Mouse (Mus musculus): ENCODE results near the gene Lpcat2. TPM values are rescaled to one million over a fixed set of nuclear protein-coding genes. Genes with fewer than 3 reads are reported as not detected.
A peak's percentile ranks its signal among the peaks of the same experiment; 100 is the strongest.

The Lpcat2 gene
- polyA plus RNA-seq, 1 experiment from 2014 or later = 4.8 TPM

- DNase-seq (ENCODE audit: low spot score) = no peak
- no peak for ATAC-seq (replicated peaks; ENCODE audit: insufficient number of reproducible peaks, low FRiP score, low TSS enrichment, low read depth)
- Histone ChIP-seq H3K27me3 (ENCODE audit: control insufficient read depth, insufficient read depth, low read length) (no peaks in the 10 kb centered on the region), H3K4me2 (ENCODE audit: low read depth, low read length) (no peak overlapping the region), H3K27ac (replicated peaks; ENCODE audit: low read depth, low read length) (no peak overlapping the region), H3K9me3 (replicated peaks; ENCODE audit: control insufficient read depth, low read length) (no peaks in the 10 kb centered on the region), H3K36me3 (replicated peaks; ENCODE audit: control insufficient read depth, insufficient read depth, low read depth, low read length) (peaks cover 12% of the 10 kb centered on the region), H3K9ac (replicated peaks; ENCODE audit: low read length) (no peak overlapping the region), H3K4me1 (ENCODE audit: control insufficient read depth, insufficient read depth, low read length) (no peaks in the 10 kb centered on the region), H3K4me3 (ENCODE audit: low read depth, low read length) (no peak overlapping the region)
- WGBS = 94% methylated on average over 7 of the region's 7 CpGs
Observed at GRCm38 (mm10) chr8:92839876-92840275, 15.3 kb upstream of the Lpcat2 start.

- no peak overlapping the region for H3K9ac ChIP-seq (replicated peaks; ENCODE audit: low read length)
- no peaks in the 10 kb centered on the region for H3K27me3 ChIP-seq (ENCODE audit: control insufficient read depth, insufficient read depth, low read length)
- no peaks in the 10 kb centered on the region; the same call in 1 of the 2 replicates for H3K36me3 ChIP-seq (replicated peaks; ENCODE audit: control insufficient read depth, insufficient read depth, low read depth, low read length)
- 39% methylated on average over 3 of the region's 3 CpGs for WGBS
- DNase-seq (ENCODE audit: low spot score) (no peak), ATAC-seq (replicated peaks; ENCODE audit: insufficient number of reproducible peaks, low FRiP score, low TSS enrichment, low read depth) (no peak)
- no peak overlapping the region for H3K4me3 ChIP-seq (ENCODE audit: low read depth, low read length)
- H3K27ac ChIP-seq (replicated peaks; ENCODE audit: low read depth, low read length) = peak overlapping the region; percentile 65
- no peaks in the 10 kb centered on the region; the same call in 1 of the 2 replicates for H3K4me1 ChIP-seq (ENCODE audit: control insufficient read depth, insufficient read depth, low read length)
- H3K4me2 ChIP-seq (ENCODE audit: low read depth, low read length) = no peak overlapping the region
- H3K9me3 ChIP-seq (replicated peaks; ENCODE audit: control insufficient read depth, low read length) = no peaks in the 10 kb centered on the region
Observed at GRCm38 (mm10) chr8:92846684-92847083, 8.5 kb upstream of the Lpcat2 start.

GRCm38 (mm10) chr8:92847299-92847698 is 7.8 kb upstream of the Lpcat2 start:
- DNase-seq (ENCODE audit: low spot score) = peak; percentile 35
- H3K27ac ChIP-seq (replicated peaks; ENCODE audit: low read depth, low read length) = peak overlapping the region; percentile 65

GRCm38 (mm10) chr8:92849261-92849660 is 5.9 kb upstream of the Lpcat2 start:
- ATAC-seq (replicated peaks; ENCODE audit: insufficient number of reproducible peaks, low FRiP score, low TSS enrichment, low read depth) (no peak), DNase-seq (ENCODE audit: low spot score) (no peak)
- no peaks in the 10 kb centered on the region for H3K27me3 ChIP-seq (ENCODE audit: control insufficient read depth, insufficient read depth, low read length)
- H3K9me3 ChIP-seq (replicated peaks; ENCODE audit: control insufficient read depth, low read length) = no peaks in the 10 kb centered on the region
- no peak overlapping the region for H3K4me2 ChIP-seq (ENCODE audit: low read depth, low read length)
- peaks cover 2% of the 10 kb centered on the region for H3K36me3 ChIP-seq (replicated peaks; ENCODE audit: control insufficient read depth, insufficient read depth, low read depth, low read length)
- 48% methylated on average over 6 of the region's 6 CpGs for WGBS
- H3K4me1 ChIP-seq (ENCODE audit: control insufficient read depth, insufficient read depth, low read length) = no peaks in the 10 kb centered on the region; the same call in 1 of the 2 replicates
- H3K9ac ChIP-seq (replicated peaks; ENCODE audit: low read length) = no peak overlapping the region
- no peak overlapping the region for H3K27ac ChIP-seq (replicated peaks; ENCODE audit: low read depth, low read length)
- no peak overlapping the region for H3K4me3 ChIP-seq (ENCODE audit: low read depth, low read length)

More at GRCm38 (mm10) chr8:92847299-92847698, 7.8 kb upstream of the Lpcat2 start:
- Histone ChIP-seq H3K9ac (replicated peaks; ENCODE audit: low read length) (no peak overlapping the region), H3K9me3 (replicated peaks; ENCODE audit: control insufficient read depth, low read length) (no peaks in the 10 kb centered on the region), H3K27me3 (ENCODE audit: control insufficient read depth, insufficient read depth, low read length) (no peaks in the 10 kb centered on the region), H3K4me2 (ENCODE audit: low read depth, low read length) (no peak overlapping the region), H3K4me3 (ENCODE audit: low read depth, low read length) (no peak overlapping the region), H3K36me3 (replicated peaks; ENCODE audit: control insufficient read depth, insufficient read depth, low read depth, low read length) (no peaks in the 10 kb centered on the region; the same call in 1 of the 2 replicates), H3K4me1 (ENCODE audit: control insufficient read depth, insufficient read depth, low read length) (no peaks in the 10 kb centered on the region; the same call in 1 of the 2 replicates)
- WGBS = 51% methylated on average over 9 of the region's 9 CpGs
- peak; percentile 20; the same call in 1 of the 2 replicates for ATAC-seq (replicated peaks; ENCODE audit: insufficient number of reproducible peaks, low FRiP score, low TSS enrichment, low read depth)

GRCm38 (mm10) chr8:92850239-92850638 is 4.9 kb upstream of the Lpcat2 start:
- no peaks in the 10 kb centered on the region; the same call in 1 of the 2 replicates for H3K4me1 ChIP-seq (ENCODE audit: control insufficient read depth, insufficient read depth, low read length)
- WGBS = 61% methylated on average over 4 of the region's 4 CpGs

GRCm38 (mm10) chr8:92851381-92851780 is 3.8 kb upstream of the Lpcat2 start:
- no peak for DNase-seq (ENCODE audit: low spot score)
- ATAC-seq (replicated peaks; ENCODE audit: insufficient number of reproducible peaks, low FRiP score, low TSS enrichment, low read depth) = no peak

More at GRCm38 (mm10) chr8:92850239-92850638, 4.9 kb upstream of the Lpcat2 start:
- Histone ChIP-seq H3K9me3 (replicated peaks; ENCODE audit: control insufficient read depth, low read length) (no peaks in the 10 kb centered on the region), H3K36me3 (replicated peaks; ENCODE audit: control insufficient read depth, insufficient read depth, low read depth, low read length) (peaks cover 2% of the 10 kb centered on the region), H3K4me2 (ENCODE audit: low read depth, low read length) (no peak overlapping the region), H3K27me3 (ENCODE audit: control insufficient read depth, insufficient read depth, low read length) (no peaks in the 10 kb centered on the region), H3K4me3 (ENCODE audit: low read depth, low read length) (no peak overlapping the region), H3K9ac (replicated peaks; ENCODE audit: low read length) (no peak overlapping the region), H3K27ac (replicated peaks; ENCODE audit: low read depth, low read length) (0 out of 2 replicates have a peak overlapping the region, but pooled peaks have one; percentile 20)
- DNase-seq (ENCODE audit: low spot score) (no peak), ATAC-seq (replicated peaks; ENCODE audit: insufficient number of reproducible peaks, low FRiP score, low TSS enrichment, low read depth) (no peak)

GRCm38 (mm10) chr8:92853188-92853983 is 1.8 kb upstream of the Lpcat2 start:
- no peaks in the 10 kb centered on the region for H3K27me3 ChIP-seq (ENCODE audit: control insufficient read depth, insufficient read depth, low read length)
- H3K9ac ChIP-seq (replicated peaks; ENCODE audit: low read length) = no peak overlapping the region
- H3K9me3 ChIP-seq (replicated peaks; ENCODE audit: control insufficient read depth, low read length) = no peaks in the 10 kb centered on the region
- DNase-seq (ENCODE audit: low spot score) (no peak), ATAC-seq (replicated peaks; ENCODE audit: insufficient number of reproducible peaks, low FRiP score, low TSS enrichment, low read depth) (no peak)
- H3K4me1 ChIP-seq (ENCODE audit: control insufficient read depth, insufficient read depth, low read length) = no peaks in the 10 kb centered on the region
- no peak overlapping the region for H3K4me2 ChIP-seq (ENCODE audit: low read depth, low read length)
- peaks cover 2% of the 10 kb centered on the region for H3K36me3 ChIP-seq (replicated peaks; ENCODE audit: control insufficient read depth, insufficient read depth, low read depth, low read length)
- WGBS = 57% methylated on average over 18 of the region's 18 CpGs
- H3K27ac ChIP-seq (replicated peaks; ENCODE audit: low read depth, low read length) = no peak overlapping the region
- H3K4me3 ChIP-seq (ENCODE audit: low read depth, low read length) = no peak overlapping the region

More at GRCm38 (mm10) chr8:92851381-92851780, 3.8 kb upstream of the Lpcat2 start:
- no peak overlapping the region for H3K27ac ChIP-seq (replicated peaks; ENCODE audit: low read depth, low read length)
- no peak overlapping the region for H3K9ac ChIP-seq (replicated peaks; ENCODE audit: low read length)
- H3K4me1 ChIP-seq (ENCODE audit: control insufficient read depth, insufficient read depth, low read length) = no peaks in the 10 kb centered on the region; the same call in 1 of the 2 replicates
- WGBS = 66% methylated on average over 3 of the region's 3 CpGs
- H3K4me2 ChIP-seq (ENCODE audit: low read depth, low read length) = no peak overlapping the region
- H3K9me3 ChIP-seq (replicated peaks; ENCODE audit: control insufficient read depth, low read length) = no peaks in the 10 kb centered on the region
- H3K4me3 ChIP-seq (ENCODE audit: low read depth, low read length) = no peak overlapping the region
- no peaks in the 10 kb centered on the region for H3K27me3 ChIP-seq (ENCODE audit: control insufficient read depth, insufficient read depth, low read length)
- H3K36me3 ChIP-seq (replicated peaks; ENCODE audit: control insufficient read depth, insufficient read depth, low read depth, low read length) = peaks cover 2% of the 10 kb centered on the region

GRCm38 (mm10) chr8:92854673-92855072 is 466 bp upstream of the Lpcat2 start:
- H3K4me3 ChIP-seq (ENCODE audit: low read depth, low read length) = no peak overlapping the region
- H3K36me3 ChIP-seq (replicated peaks; ENCODE audit: control insufficient read depth, insufficient read depth, low read depth, low read length) = peaks cover 2% of the 10 kb centered on the region
- H3K4me1 ChIP-seq (ENCODE audit: control insufficient read depth, insufficient read depth, low read length) = no peaks in the 10 kb centered on the region
- DNase-seq (ENCODE audit: low spot score) = no peak
- no peak for ATAC-seq (replicated peaks; ENCODE audit: insufficient number of reproducible peaks, low FRiP score, low TSS enrichment, low read depth)
- H3K9me3 ChIP-seq (replicated peaks; ENCODE audit: control insufficient read depth, low read length) = no peaks in the 10 kb centered on the region
- no peaks in the 10 kb centered on the region for H3K27me3 ChIP-seq (ENCODE audit: control insufficient read depth, insufficient read depth, low read length)
- H3K27ac ChIP-seq (replicated peaks; ENCODE audit: low read depth, low read length) = no peak overlapping the region
- no peak overlapping the region for H3K9ac ChIP-seq (replicated peaks; ENCODE audit: low read length)
- H3K4me2 ChIP-seq (ENCODE audit: low read depth, low read length) = no peak overlapping the region; the same call in 1 of the 2 replicates
- WGBS = 84% methylated on average over 3 of the region's 3 CpGs

Measured in embryonic facial prominence, embryonic 11.5 days (tissue).